Mouse (Mus musculus) bone marrow macrophage, adult 2 months (primary cell): Measurements from ENCODE around the gene Ccdc88c. TPM values are rescaled to one million over a fixed set of nuclear protein-coding genes. Genes with fewer than 3 reads are reported as not detected.

ENCODE experiments used
- H3K27ac ChIP-seq: 2 replicates; pipeline ENCODE4 v1.5.1; 2012; ENCODE audit warnings: low read depth, low read length; ENCODE audit not compliant: insufficient read depth
- H3K4me1 ChIP-seq: 2 replicates; pipeline ENCODE4 v1.6.1; 2012; ENCODE audit warnings: low read length; ENCODE audit not compliant: control insufficient read depth, insufficient read depth
- H3K4me3 ChIP-seq: 2 replicates; pipeline ENCODE4 v1.5.1; 2012; ENCODE audit warnings: mild to moderate bottlenecking, low read length, moderate library complexity; ENCODE audit not compliant: insufficient read depth
- CTCF ChIP-seq: IDR thresholded peaks from 2 replicates; pipeline ENCODE4 v1.5.1; 2012; ENCODE audit warnings: low read depth, mild to moderate bottlenecking, low read length, moderate library complexity
- POLR2A ChIP-seq: IDR thresholded peaks from 2 replicates; pipeline ENCODE4 v1.6.1; 2012; ENCODE audit warnings: mild to moderate bottlenecking, low read depth, low read length, borderline replicate concordance
- polyA plus RNA-seq: library from polyadenylated mRNA; stranded (reverse); fragments of >200 nt; gene quantifications from 2 replicates; pipeline ENCODE4 v1.2.4, GENCODE M21; 2012; ENCODE audit not compliant: missing spikeins, insufficient read depth, insufficient read length

The Ccdc88c gene
- 0.76 TPM in 1 of 2 replicates, not detected in the other for polyA plus RNA-seq

DNA sequence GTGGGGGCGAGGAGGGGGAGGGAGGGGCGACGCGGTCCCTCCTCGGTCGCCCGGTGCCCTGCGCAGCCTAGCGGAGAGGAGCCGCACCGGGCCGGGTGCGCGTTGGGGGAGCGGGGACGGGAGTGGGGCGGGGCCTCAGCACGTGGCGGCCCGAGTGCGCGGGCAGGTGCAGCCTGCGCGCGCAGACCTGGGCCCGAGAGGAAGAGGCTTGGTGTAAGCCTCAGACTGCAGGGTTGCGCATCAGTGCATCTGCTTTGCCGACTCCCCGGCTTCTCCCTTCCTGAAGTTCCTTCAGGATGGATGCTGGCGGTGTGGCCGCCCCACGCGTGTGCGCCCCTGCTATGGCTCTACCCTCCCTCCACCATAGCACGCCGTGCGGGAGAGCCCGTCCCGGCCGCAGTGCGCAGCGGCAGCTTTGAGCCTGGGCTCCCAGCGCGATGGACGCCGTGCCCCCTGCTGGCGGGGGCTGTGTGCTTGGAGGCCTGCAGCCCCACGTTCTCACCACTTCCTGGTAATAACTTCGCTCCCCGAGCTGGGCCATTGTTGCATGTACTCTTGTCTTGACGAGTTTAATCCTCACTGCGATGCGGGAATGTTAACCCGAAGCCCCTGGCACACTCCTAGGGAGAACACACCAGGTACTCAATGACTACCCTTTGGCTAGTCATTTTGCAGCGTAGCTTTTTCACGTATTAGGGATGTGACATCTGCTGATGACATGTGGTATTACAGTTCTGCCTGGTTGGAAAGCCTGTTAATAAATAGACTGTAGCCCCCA lies at the start of gene Ccdc88c:
Gene Ccdc88c (minus strand): TSS at position 103 of the 778 bp plus-strand sequence.
- Histone ChIP-seq H3K4me1 (no peaks in the 10 kb centered on the region), H3K4me3 (peak within 1 kb of the TSS; percentile 71), H3K27ac (no peak within 1 kb of the TSS)
- TF ChIP-seq POLR2A, result no peak; the same call in 1 of the 2 replicates
- TF ChIP-seq CTCF, result peak; percentile 98

DNA sequence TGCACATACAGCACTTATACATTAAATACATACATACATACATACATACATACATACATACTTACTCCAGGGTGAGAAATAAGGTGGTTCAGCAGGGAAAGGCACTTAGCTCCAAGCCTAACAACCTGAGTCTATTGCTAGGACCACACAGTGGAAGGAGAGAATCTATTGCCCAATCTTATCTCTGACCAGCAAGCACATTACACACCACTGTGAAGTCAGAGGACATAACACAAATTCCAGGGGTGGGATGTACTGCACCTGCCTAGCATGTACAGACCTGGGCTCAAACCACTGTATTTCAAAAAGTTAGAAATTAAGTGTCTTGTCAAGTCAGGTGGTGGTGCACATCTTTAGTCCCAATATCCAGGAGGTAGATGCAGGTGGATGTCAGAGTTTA lies 49.1 kb upstream of the Ccdc88c start:
- TF ChIP-seq POLR2A (no peak), CTCF (no peak)

DNA sequence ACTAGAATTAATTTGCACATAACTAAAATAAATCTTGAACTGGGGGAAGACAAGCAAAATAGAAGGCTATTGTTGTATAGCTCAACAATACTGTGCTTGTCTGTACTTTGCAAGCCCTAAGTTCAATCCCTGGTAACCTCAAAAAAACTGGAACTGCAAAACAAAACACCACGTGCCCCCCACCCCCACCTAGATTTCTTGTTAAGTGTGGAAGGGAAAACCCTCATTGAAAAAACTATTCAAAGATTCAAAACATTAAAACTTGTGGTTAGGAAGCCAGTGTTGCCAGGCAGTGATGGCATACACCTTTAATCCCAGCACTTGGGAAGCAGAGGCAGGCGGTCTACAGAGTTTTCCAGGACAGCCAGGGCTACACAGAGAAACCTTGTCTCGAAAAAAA lies 46.6 kb upstream of the Ccdc88c start:
- peaks cover 24% of the 10 kb centered on the region for H3K4me1 ChIP-seq
- TF ChIP-seq POLR2A, result no peak
- TF ChIP-seq CTCF, result no peak
- H3K27ac ChIP-seq, result no peak overlapping the region
- no peak overlapping the region for H3K4me3 ChIP-seq

More for the DNA sequence above, 49.1 kb upstream of the Ccdc88c start:
- H3K4me3 ChIP-seq, result no peak overlapping the region
- peaks cover 15% of the 10 kb centered on the region for H3K4me1 ChIP-seq
- no peak overlapping the region for H3K27ac ChIP-seq

DNA sequence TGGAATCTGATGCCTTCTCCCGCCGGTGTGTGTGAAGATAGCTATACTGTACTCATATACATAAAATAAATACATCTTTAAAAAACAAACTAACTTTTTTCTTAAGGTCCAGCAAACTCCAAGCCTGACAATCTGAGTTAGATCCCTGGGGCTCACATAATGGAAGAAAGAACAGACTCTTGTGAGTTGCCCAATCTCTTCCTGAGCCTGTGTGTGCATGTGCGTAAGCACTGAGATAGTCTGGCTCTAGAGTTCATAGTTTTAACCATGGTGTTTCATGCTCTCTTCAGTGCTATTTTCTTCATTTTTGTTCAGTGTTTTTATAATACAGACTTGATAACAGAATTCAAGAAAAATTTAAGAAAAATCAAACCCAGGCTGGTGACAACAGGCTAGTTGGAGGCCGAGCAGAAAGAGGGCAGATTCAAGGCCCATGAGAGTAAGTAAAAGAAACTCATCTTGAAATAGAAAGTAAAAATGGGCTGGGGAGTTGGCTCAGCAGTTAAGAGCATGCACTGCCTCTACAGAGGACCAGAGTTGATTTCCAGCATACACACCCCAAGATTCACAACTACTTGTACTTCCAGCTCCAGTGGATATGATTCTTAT lies 46.1 kb upstream of the Ccdc88c start:
- H3K4me3 ChIP-seq, result no peak overlapping the region
- H3K4me1 ChIP-seq, result peaks cover 24% of the 10 kb centered on the region
- peak overlapping the region; percentile 15; the same call in 1 of the 2 replicates for H3K27ac ChIP-seq
- no peak for TF ChIP-seq CTCF
- no peak for TF ChIP-seq POLR2A

DNA sequence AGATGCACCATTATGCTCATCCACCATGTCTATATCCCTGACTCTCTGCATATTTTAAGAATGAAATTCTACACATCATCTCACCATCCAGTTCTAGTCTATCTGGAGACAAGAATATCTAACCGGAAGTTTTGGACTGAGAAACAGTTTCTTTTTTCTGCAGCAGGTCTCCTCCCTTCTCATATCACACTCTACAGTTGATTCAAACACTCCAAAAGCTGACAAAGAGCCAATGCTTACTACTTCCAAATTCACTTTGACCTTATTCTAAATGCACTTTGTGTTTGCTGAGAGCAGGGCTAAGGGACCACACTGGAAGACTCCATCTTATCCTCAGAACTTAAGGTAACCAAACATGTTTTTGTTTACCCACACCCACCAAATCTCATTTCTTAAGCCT lies 41.0 kb upstream of the Ccdc88c start:
- no peak overlapping the region for H3K27ac ChIP-seq
- no peak for TF ChIP-seq POLR2A
- peaks cover 9% of the 10 kb centered on the region for H3K4me1 ChIP-seq
- no peak overlapping the region for H3K4me3 ChIP-seq

DNA sequence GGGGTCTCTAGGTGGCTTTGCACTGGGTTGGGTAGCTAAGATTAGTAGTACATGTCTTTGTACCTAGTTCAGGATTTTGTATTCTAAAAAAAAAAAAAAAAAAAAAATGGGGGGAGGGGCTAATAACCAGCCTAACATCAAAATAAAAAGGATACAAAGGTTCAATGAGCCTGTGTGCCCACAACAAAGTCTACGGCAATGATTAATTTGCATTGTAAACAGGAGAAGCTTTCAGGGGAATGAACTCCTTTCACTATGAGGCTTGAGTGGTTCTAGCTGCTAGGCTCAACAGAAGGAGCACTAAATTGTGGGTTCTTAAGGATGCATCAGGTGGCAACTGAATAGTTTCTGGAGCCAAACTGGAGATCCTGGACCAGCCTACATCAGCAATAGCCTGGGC lies 37.5 kb upstream of the Ccdc88c start:
- Histone ChIP-seq H3K4me1 (peaks cover 2% of the 10 kb centered on the region; the same call in 1 of the 2 replicates), H3K4me3 (no peak overlapping the region), H3K27ac (no peak overlapping the region)
- TF ChIP-seq CTCF (no peak), POLR2A (no peak)

DNA sequence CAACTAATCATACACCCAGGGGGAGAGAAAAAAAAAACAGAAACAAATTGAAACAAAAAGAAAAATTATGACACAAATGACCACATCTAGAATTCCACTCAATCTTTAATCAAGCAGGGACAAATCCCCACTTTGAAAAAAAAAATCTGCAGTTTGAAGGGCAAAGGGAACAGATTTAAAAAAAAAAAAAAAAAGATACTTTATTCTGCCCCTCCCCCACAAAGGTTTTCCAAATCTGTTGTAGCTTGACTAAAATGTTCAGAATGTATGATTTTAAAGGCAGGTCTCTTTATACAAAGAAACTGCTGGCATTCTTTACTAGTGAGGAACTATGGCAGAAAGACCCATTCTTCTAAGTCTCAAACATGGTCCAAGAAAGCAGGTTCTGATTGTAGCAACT lies 11.1 kb upstream of the Ccdc88c start:
- Histone ChIP-seq H3K4me1 (no peaks in the 10 kb centered on the region), H3K4me3 (no peak overlapping the region), H3K27ac (no peak overlapping the region)
- TF ChIP-seq CTCF (no peak), POLR2A (no peak)

DNA sequence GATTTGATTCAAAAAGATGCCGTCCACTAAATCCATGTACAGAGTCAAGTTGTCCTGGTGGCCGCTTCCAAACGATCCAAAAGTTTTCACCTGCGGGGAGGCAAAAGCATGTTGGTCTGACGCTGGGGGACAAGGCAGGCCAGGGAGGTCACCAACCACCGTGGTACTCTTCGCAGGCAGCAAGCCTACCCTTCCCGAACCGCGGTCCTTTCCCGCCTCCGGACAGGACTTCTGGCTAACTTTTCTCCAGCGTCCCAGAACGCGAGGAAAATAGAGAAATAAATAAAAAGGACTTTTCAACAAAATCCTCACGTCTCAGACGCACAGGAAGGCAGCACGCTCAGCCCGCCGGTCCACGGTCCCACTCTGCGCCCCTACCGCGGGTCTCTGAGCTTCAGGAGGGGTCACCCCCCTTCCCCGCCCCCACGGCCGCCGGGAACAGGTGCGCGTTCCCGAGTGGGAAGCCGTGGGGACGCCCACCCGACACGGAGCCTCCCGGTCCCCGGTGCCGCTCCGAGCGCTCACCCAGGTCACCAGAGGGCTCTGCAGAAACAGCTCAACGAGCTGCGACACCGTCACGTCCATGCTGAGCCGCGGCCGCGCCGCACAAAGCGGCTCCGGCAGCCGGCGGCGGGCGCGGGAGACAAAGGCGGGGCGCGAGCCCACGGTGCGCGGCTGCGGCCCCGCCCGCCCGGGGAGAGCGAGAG lies 456 bp downstream of the Ccdc88c start:
- H3K27ac ChIP-seq, result no peak overlapping the region
- no peaks in the 10 kb centered on the region for H3K4me1 ChIP-seq
- TF ChIP-seq POLR2A, result no peak
- no peak for TF ChIP-seq CTCF
- H3K4me3 ChIP-seq, result peak overlapping the region; percentile 71

DNA sequence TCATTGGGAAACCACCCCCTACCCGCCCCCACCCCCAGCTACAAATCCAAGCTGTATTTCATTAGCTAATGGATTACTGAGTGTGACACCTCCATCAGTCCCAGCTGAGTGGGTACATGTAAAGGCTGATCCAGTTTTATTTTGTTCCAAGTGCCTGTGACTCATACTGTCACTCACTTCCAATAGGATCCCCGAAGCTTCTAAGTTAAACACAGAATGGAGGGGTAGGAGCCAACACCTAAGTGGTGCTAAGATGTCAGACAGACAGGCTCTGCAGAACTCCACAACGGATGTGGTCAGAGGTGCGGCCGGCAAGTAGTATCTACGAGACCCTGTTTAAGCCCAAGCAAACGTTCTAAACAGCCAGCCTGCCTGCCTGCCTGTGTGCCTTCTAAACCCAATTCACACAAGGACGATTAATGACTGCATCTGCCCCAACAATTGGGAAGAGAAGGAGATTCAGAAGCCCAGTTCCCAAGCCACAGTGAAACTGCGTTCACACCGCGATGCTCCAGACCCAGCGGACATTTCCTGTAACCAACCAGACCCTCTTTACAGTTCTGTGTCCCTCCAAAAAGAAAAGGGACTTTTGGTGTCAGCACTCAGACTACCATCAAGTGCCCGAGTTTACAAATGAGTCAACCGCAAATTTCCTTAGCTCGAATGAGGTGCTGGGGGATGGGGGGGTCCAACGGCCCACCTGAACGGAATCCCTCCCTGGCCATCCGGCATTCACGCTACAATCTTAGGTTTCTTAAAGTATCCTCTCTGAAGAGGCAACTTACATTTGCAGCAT lies 1.2 kb downstream of the Ccdc88c start:
- H3K4me1 ChIP-seq, result no peaks in the 10 kb centered on the region
- no peak; the same call in 1 of the 2 replicates for TF ChIP-seq CTCF
- TF ChIP-seq POLR2A, result no peak
- H3K27ac ChIP-seq, result no peak overlapping the region
- H3K4me3 ChIP-seq, result peak overlapping the region; percentile 71; the same call in 1 of the 2 replicates
